Mouse (Mus musculus) bone marrow, adult 2 months (tissue): ENCODE results near the gene Atf1.

Experiments used
- CTCF ChIP-seq: fragments of 200-500 bp; IDR thresholded peaks from 2 replicates; pipeline ENCODE4 v1.5.1; 2011; ENCODE audit warnings: low read length, control low read depth; ENCODE audit not compliant: control insufficient read depth, insufficient read depth
- POLR2A ChIP-seq: fragments of 200-500 bp; IDR thresholded peaks from 2 replicates; pipeline ENCODE4 v1.6.1; 2011; ENCODE audit warnings: low read depth, mild to moderate bottlenecking, control low read depth, low read length, borderline replicate concordance; ENCODE audit not compliant: control insufficient read depth

- TF ChIP-seq CTCF (no peak), POLR2A (no peak)
These were observed 14.3 kb upstream of the Atf1 start for GRCm38 (mm10) chr15:100213339-100213738.
